Mouse (Mus musculus) CH12.LX (cell line): ENCODE measurements around the gene Ecel1. TPM values are rescaled to one million over a fixed set of nuclear protein-coding genes. Genes with fewer than 3 reads are reported as not detected.

Experiments
- DNase-seq: peaks from one replicate; pipeline ENCODE4 v3.0.0-alpha.2; 2013; ENCODE audit errors: extremely low read depth
- H3K27ac ChIP-seq: 2 replicates; pipeline ENCODE4 v1.5.1; 2012; ENCODE audit warnings: low read depth, mild to moderate bottlenecking, control low read depth, moderate library complexity; ENCODE audit not compliant: insufficient read depth
- H3K27me3 ChIP-seq: replicated peaks from 2 replicates; pipeline ENCODE3; 2012; ENCODE audit warnings: inconsistent platforms
- H3K36me3 ChIP-seq, 2 experiments: replicated peaks in 1 of 2; 2 replicates each; pipeline versions ENCODE3 to v1.6.1; 2012; ENCODE audit warnings: inconsistent platforms in 1 of 2, low read length in 1 of 2, mild to moderate bottlenecking in 1 of 2, mixed read lengths in 1 of 2, moderate library complexity in 1 of 2; ENCODE audit not compliant: control insufficient read depth in 1 of 2, insufficient read depth in 1 of 2
- H3K4me1 ChIP-seq, 2 experiments: 2 replicates each; pipeline ENCODE4 v1.6.1; 2012; ENCODE audit warnings: inconsistent platforms in 1 of 2, moderate library complexity in 1 of 2; ENCODE audit not compliant: insufficient read depth in 2 of 2, control insufficient read depth in 1 of 2
- H3K4me2 ChIP-seq: 2 replicates; pipeline ENCODE4 v1.6.1; 2012; ENCODE audit warnings: low read depth, mild to moderate bottlenecking, control low read depth; ENCODE audit not compliant: poor library complexity, insufficient read depth, severe bottlenecking
- H3K4me3 ChIP-seq, 3 experiments: fragments of 150-350 bp in 1 of 3; sonication (generic) in 1 of 3; replicated peaks in 1 of 3; 2 replicates each; pipeline versions ENCODE3 to v1.5.1; 2011 to 2012; ENCODE audit warnings: low read depth in 2 of 3, low read length in 2 of 3, mild to moderate bottlenecking in 2 of 3, moderate library complexity in 2 of 3, control low read depth in 1 of 3, improper control_type of control experiment in 1 of 3, inconsistent platforms in 1 of 3, mixed read lengths in 1 of 3; ENCODE audit not compliant: poor library complexity in 1 of 3
- H3K79me2 ChIP-seq: replicated peaks from 2 replicates; pipeline ENCODE4 v1.6.1; 2012; ENCODE audit warnings: mild to moderate bottlenecking, moderate library complexity; ENCODE audit not compliant: control insufficient read depth, poor library complexity, insufficient read depth, severe bottlenecking; ENCODE audit errors: extremely low read depth
- H3K9ac ChIP-seq: 2 replicates; pipeline ENCODE4 v1.6.1; 2012; ENCODE audit warnings: low read depth, mild to moderate bottlenecking, control low read depth, moderate library complexity; ENCODE audit not compliant: insufficient read depth
- H3K9me3 ChIP-seq: replicated peaks from 2 replicates; pipeline ENCODE3; 2012; ENCODE audit warnings: low read length, inconsistent platforms, mixed read lengths
- CTCF ChIP-seq, 2 experiments: IDR thresholded peaks in 1 of 2; conservative IDR thresholded peaks in 1 of 2; 2 replicates each; pipeline ENCODE4 v1.5.1; 2011 to 2012; ENCODE audit warnings: low read depth in 2 of 2, low read length in 2 of 2, improper control_type of control experiment in 1 of 2, inconsistent platforms in 1 of 2, mild to moderate bottlenecking in 1 of 2, moderate library complexity in 1 of 2
- ELF1 ChIP-seq: IDR thresholded peaks from 2 replicates; pipeline ENCODE4 v1.6.1; 2014; ENCODE audit warnings: low read depth, mild to moderate bottlenecking, inconsistent platforms, low read length, improper control_type of control experiment
- ETS1 ChIP-seq: conservative IDR thresholded peaks from 2 replicates; pipeline ENCODE4 v1.6.1; 2012; ENCODE audit warnings: low read depth, mild to moderate bottlenecking, inconsistent platforms, low read length, improper control_type of control experiment, moderate library complexity
- HCFC1 ChIP-seq: IDR thresholded peaks from 2 replicates; pipeline ENCODE4 v1.6.1; 2012; ENCODE audit warnings: low read depth, mild to moderate bottlenecking, inconsistent platforms, low read length, improper control_type of control experiment
- JUND ChIP-seq: conservative IDR thresholded peaks from 2 replicates; pipeline ENCODE4 v1.6.1; 2011; ENCODE audit warnings: low read depth, low read length, improper control_type of control experiment
- MEF2A ChIP-seq: IDR thresholded peaks from 2 replicates; pipeline ENCODE4 v1.6.1; 2014; ENCODE audit warnings: low read depth, mild to moderate bottlenecking, inconsistent platforms, low read length, improper control_type of control experiment, borderline replicate concordance
- NRF1 ChIP-seq: IDR thresholded peaks from 2 replicates; pipeline ENCODE4 v1.6.1; 2014; ENCODE audit warnings: low read depth, mild to moderate bottlenecking, inconsistent platforms, low read length, improper control_type of control experiment, moderate library complexity
- PAX5 ChIP-seq: IDR thresholded peaks from 2 replicates; pipeline ENCODE4 v1.6.1; 2012; ENCODE audit warnings: low read length, inconsistent platforms, mixed read lengths
- POLR2A ChIP-seq: IDR thresholded peaks from 2 replicates; pipeline ENCODE4 v1.6.1; 2011; ENCODE audit warnings: low read depth, mild to moderate bottlenecking, improper control_type of control experiment, low read length
- POLR2AphosphoS2 ChIP-seq: IDR thresholded peaks from 2 replicates; pipeline ENCODE4 v1.6.1; 2011; ENCODE audit warnings: low read depth, low read length, improper control_type of control experiment
- RAD21 ChIP-seq: IDR thresholded peaks from 2 replicates; pipeline ENCODE4 v1.6.1; 2011; ENCODE audit warnings: low read depth, mild to moderate bottlenecking, low read length, improper control_type of control experiment, moderate library complexity
- RCOR1 ChIP-seq: conservative IDR thresholded peaks from 2 replicates; pipeline ENCODE4 v1.6.1; 2012; ENCODE audit warnings: low read depth, mild to moderate bottlenecking, inconsistent platforms, low read length, improper control_type of control experiment
- SIN3A ChIP-seq: IDR thresholded peaks from 2 replicates; pipeline ENCODE4 v1.6.1; 2012; ENCODE audit warnings: low read length, improper control_type of control experiment, inconsistent platforms
- USF2 ChIP-seq: conservative IDR thresholded peaks from 2 replicates; pipeline ENCODE4 v1.6.1; 2011; ENCODE audit warnings: low read depth, low read length, improper control_type of control experiment
- ZC3H11A ChIP-seq: IDR thresholded peaks from 2 replicates; pipeline ENCODE4 v1.6.1; 2012; ENCODE audit warnings: low read depth, mild to moderate bottlenecking, inconsistent platforms, low read length, improper control_type of control experiment
- ZKSCAN1 ChIP-seq: IDR thresholded peaks from 2 replicates; pipeline ENCODE4 v1.6.1; 2012; ENCODE audit warnings: low read depth, inconsistent platforms, low read length, improper control_type of control experiment, borderline replicate concordance
- ZNF384 ChIP-seq: IDR thresholded peaks from 2 replicates; pipeline ENCODE4 v1.6.1; 2012; ENCODE audit warnings: low read depth, low read length, improper control_type of control experiment, inconsistent platforms
- dilution Hi-C: fragments of 300-500 bp; cut with MboI; formaldehyde crosslinking; loops from 2 replicates; pipeline ENCODE4 v1.14.3; 2020; ENCODE audit warnings: low sequenced_read_pairs; ENCODE audit not compliant: extremely low pct_unique_long_range_greater_than_20kb, extremely low pct_ligation_motif_present
- in situ Hi-C: fragments of 300-500 bp; cut with MboI; formaldehyde crosslinking; loops from 3 replicates; pipeline ENCODE4 v1.14.3; 2019; ENCODE audit warnings: low sequenced_read_pairs, low pct_ligation_motif_present, low pct_unique_long_range_greater_than_20kb, mixed read lengths
- polyA plus RNA-seq: library from polyadenylated mRNA; unstranded; fragments of >175 nt; gene quantifications from 2 replicates; pipeline ENCODE4 v1.2.1, GENCODE M21; 2012; ENCODE audit warnings: low read depth; ENCODE audit not compliant: insufficient read length
- total RNA-seq, 2 experiments: library from RNA; depleted of rRNA; stranded (reverse); fragments of 300-350 nt in 1 of 2; fragments of >200 nt in 1 of 2; gene quantifications; 2 replicates each; pipeline ENCODE4 v1.2.3; 2012 to 2014

Ecel1 gene
- total and polyA plus RNA-seq, 3 experiments: not detected

- DNase-seq: no peak
- peaks cover 3% of the 10 kb centered on the region for H3K9me3 ChIP-seq
- H3K27me3 ChIP-seq: peaks cover 18% of the 10 kb centered on the region
- dilution Hi-C loops (no loop called here), in situ Hi-C loops (no loop called here)
- H3K27ac ChIP-seq: no peak overlapping the region
- H3K9ac ChIP-seq: no peak overlapping the region
- H3K4me1 ChIP-seq: peaks cover 0 to 3% of the 10 kb centered on the region in 2 experiments; a peak in 1 of 4 replicates
- H3K4me2 ChIP-seq: no peak overlapping the region
- no peaks in the 10 kb centered on the region for H3K79me2 ChIP-seq
- no peak overlapping the region for H3K4me3 ChIP-seq
- no peak for TF ChIP-seq RAD21
- no peak for TF ChIP-seq NRF1
- TF ChIP-seq ZNF384: no peak
- no peak for TF ChIP-seq PAX5
- no peak for TF ChIP-seq RCOR1
- TF ChIP-seq JUND: no peak
- no peak for TF ChIP-seq ZKSCAN1
- no peak for TF ChIP-seq SIN3A
- H3K36me3 ChIP-seq: no peaks in the 10 kb centered on the region
Measured at GRCm38 (mm10) chr1:87200811-87201210, 44.5 kb upstream of the Ecel1 start.

GRCm38 (mm10) chr1:87198119-87199065 lies 42.1 kb upstream of the Ecel1 start:
- no peak overlapping the region for H3K4me2 ChIP-seq
- H3K9ac ChIP-seq: no peak overlapping the region
- no peaks in the 10 kb centered on the region for H3K36me3 ChIP-seq
- TF ChIP-seq ELF1 (no peak), RAD21 (no peak), POLR2A (no peak), ETS1 (no peak), ZC3H11A (no peak), SIN3A (no peak), HCFC1 (no peak), MEF2A (no peak), USF2 (no peak), POLR2AphosphoS2 (no peak), CTCF (conservative IDR thresholded peaks at IDR 0.05 in 1 of 2, IDR thresholded peaks at IDR 0.05 in 1 of 2; ENCODE audit: low read depth in 2 of 2, low read length in 2 of 2) (no peak)
- H3K79me2 ChIP-seq: no peaks in the 10 kb centered on the region
- no peak for DNase-seq
- no peak overlapping the region for H3K4me3 ChIP-seq
- dilution Hi-C loops: no loop called here
- H3K9me3 ChIP-seq: peaks cover 3% of the 10 kb centered on the region
- in situ Hi-C loops: no loop called here
- peaks cover 35% of the 10 kb centered on the region for H3K27me3 ChIP-seq
- H3K27ac ChIP-seq: no peak overlapping the region
- peaks cover 2 to 3% of the 10 kb centered on the region in 2 experiments; a peak in 2 of 4 replicates for H3K4me1 ChIP-seq
